Mouse (Mus musculus) A20 (cell line): Measurements from ENCODE around the gene Eif2ak4.
A peak's percentile ranks its signal among the peaks of the same experiment; 100 is the strongest.

Experiments
- DNase-seq: peaks from one replicate; pipeline ENCODE4 v3.0.0-alpha.2; 2011; ENCODE audit warnings: low read depth, low spot score

Eif2ak4 gene

DNA sequence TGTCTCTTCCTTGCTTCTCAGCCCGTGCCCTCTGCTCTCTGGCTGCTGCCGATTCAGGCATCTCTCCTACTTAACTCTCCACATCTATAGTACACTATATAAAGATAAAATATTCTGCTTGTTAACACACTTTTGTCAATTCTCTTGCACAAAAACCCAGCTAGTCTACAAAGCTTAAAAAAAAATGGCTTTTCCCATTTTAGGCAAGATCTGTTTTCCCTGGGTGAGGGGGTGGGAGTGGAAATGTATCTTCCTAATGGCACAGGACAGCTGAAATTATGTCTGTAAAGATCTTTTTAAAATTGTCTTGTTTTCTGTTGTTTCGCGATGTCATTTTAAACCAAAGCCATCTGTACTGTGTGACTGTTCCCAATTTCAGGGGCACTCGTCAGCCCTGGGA lies 75.1 kb downstream of the Eif2ak4 start:
- DNase-seq = no peak

- no peak for DNase-seq
Observed at GRCm38 (mm10) chr2:118464450-118464849, 76.0 kb downstream of the Eif2ak4 start.

DNA sequence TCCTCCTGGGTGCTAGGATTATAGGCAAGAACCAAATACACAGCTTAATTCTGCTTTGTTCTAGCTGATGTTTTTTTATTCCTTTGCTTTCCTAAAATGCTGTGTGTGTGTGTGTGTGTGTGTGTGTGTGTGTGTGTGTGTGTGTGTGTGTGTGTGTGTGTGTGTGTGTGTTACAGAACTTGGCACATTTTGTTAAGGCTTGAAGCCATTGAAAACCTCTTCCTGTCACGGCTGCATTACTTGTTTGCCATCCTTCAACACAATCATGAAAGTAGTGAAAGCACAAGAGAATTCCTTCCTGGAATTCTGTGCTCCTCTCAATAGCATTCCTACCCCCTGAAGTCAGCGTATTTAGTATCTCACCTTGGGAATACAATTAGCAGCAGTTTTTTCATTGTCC lies 77.5 kb downstream of the Eif2ak4 start:
- no peak for DNase-seq

DNA sequence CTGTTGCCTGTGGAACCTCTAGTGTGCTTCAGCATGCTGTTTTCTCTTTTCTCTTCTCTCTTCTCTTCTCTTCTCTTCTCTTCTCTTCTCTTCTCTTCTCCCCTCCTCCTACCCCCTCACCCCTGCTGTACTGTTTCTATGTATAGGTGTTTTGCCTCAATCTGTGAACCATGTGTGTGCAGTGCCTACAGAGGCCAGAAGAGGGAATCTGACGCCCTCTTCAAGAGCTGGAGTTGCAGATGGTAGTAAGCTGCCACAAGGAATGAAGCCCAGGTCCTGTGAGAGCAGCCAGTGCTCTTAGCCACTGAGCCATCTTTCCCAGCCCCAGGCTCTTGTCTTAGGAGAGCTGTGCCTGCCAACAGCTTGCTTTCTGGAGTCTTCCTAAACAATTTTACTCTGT lies 78.2 kb downstream of the Eif2ak4 start:
- DNase-seq = peak; percentile 37

DNA sequence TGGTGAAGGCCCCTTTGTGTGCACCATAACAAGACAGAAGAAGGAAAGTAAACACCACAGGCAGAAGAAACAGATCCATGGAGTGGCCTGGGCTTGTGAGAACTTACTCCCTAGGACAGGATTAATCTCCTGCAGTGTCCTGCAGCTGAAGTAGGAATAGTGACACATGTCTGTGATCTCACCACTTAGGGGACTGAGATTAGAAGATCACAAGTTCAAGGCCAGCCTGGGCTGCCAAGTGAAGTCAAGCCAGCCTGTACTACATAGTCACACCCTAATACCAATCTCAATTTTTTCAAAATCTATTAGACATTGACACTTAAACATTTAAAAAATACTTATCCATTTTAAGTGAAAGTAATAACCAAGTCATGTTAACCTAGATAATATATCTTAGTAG lies 79.9 kb downstream of the Eif2ak4 start:
- no peak for DNase-seq

DNA sequence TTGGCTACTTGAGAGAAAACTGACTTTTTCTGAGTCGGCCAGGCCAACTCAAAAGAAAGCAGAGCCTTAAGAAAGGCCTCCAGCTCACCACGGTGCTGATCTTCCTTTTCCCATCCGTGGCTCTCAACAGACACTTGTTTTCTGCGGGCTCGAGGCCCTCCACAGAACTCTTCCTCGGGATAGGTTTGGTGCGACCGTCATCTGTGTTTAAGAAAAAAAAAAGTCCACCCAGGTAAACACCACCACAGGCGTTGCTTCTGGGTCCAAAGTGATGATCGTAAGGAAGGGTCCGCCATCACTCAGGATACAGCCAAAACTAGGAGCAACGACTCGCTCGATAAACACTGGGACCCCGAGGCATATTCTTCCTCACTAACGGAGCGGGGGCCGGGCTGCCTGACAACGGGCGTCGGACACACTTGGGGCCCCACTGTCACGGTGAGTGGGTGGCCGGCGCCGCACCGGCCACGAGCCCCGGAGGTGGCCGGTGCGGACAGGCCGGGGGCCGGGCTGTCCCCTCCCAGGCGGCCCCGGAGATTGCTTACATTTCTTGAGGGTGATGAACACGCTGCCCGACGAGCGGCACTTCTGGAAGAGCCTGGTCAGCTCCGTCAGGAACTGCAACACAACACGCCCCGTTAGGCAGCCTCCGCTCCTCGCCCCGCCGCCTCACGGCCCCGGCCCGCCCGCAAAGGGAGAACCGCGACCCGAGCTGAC lies 90.6 kb downstream of the Eif2ak4 start:
- peak; percentile 41 for DNase-seq

- DNase-seq = peak; percentile 95
Observed at GRCm38 (mm10) chr2:118479550-118479909, 91.1 kb downstream of the Eif2ak4 start, which contains the start of gene Srp14. TSS of gene Srp14 (minus strand) at chr2:118479711.

GRCm38 (mm10) chr2:118480886-118481285 lies 92.5 kb downstream of the Eif2ak4 start:
- no peak for DNase-seq

GRCm38 (mm10) chr2:118483032-118483431 lies 94.6 kb downstream of the Eif2ak4 start:
- DNase-seq = no peak

GRCm38 (mm10) chr2:118484386-118484898 lies 96.0 kb downstream of the Eif2ak4 start:
- DNase-seq = no peak

DNA sequence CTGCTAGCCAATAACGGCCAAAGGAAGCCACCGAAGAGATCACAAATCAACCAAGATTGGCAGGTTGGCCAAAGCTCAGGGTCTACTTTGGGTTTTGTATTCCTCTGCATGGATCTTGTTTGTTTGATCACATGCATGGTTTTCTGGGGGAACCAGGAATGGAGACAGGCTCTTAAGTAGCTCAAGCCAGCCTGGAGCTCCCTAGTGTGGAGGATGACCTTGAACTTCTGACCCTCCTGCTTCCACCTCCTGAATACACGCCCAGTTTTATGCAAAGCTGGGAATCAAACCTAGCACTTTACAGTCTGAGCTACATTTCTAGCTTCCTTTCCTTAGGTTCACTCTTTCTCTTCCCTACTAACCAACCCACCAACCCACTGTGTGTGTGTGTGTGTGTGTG lies 97.0 kb downstream of the Eif2ak4 start:
- DNase-seq = no peak

- peak; percentile 83 for DNase-seq
Observed at GRCm38 (mm10) chr2:118486933-118487332, 98.5 kb downstream of the Eif2ak4 start.

DNA sequence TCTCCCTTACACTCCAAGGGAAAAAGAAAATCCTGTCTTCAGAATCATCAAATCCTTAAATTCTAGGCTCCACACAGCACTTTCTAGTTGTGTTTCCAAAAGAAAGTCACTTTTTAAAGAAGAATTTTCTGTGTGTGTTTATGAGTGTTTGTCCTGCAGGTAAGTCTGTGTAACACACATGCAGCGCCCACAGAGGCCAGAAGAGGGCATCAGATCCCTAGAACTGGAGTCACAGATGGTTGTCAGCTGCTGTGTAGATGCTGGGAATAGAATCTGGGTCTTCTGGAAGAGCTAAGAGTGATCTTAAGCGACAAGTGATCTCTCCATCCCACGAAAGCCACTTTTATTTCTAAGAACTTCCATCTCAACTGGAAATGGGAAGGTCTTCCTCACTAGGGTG lies 99.4 kb downstream of the Eif2ak4 start:
- DNase-seq = peak; percentile 71

GRCm38 (mm10) chr2:118490241-118491091 lies 102.0 kb downstream of the Eif2ak4 start:
- DNase-seq = no peak

GRCm38 (mm10) chr2:118491281-118491731 lies 102.9 kb downstream of the Eif2ak4 start:
- peak; percentile 82 for DNase-seq

DNA sequence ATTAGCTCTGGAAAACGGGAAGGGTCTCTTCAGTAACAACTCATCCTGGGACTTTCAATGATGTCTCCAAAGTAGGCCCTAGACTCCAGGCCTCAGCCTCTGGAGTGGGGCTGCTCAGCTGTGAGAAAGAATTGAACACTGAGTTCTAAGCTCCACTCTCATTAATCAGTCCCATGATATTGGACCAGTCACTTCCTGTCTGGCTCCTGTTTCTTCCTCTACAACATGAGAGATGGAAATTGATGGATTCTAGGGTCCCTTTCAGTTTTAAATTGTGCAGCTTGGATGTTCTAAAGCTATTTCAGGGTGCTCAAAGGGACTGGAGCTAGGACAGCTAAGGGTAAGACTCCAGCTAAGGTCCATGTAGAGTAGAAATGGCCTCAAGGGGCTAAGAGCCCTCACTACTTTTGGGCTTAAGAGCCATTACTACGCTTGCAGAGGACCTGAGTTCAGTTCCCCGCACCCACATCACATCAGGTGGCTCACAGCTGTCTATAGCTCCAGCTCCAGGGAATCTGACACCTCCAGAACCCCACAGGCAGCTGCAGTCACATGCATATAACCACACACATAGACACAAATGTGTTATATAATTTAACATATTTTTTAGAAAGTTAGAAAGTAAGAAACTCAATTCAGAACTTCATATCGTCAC lies 103.5 kb downstream of the Eif2ak4 start:
- DNase-seq = no peak

- DNase-seq = peak; percentile 47
Observed at GRCm38 (mm10) chr2:118495024-118495423, 106.6 kb downstream of the Eif2ak4 start.

- no peak for DNase-seq
Observed at GRCm38 (mm10) chr2:118497890-118498289, 109.5 kb downstream of the Eif2ak4 start.

GRCm38 (mm10) chr2:118498476-118498875 lies 110.1 kb downstream of the Eif2ak4 start:
- no peak for DNase-seq

DNA sequence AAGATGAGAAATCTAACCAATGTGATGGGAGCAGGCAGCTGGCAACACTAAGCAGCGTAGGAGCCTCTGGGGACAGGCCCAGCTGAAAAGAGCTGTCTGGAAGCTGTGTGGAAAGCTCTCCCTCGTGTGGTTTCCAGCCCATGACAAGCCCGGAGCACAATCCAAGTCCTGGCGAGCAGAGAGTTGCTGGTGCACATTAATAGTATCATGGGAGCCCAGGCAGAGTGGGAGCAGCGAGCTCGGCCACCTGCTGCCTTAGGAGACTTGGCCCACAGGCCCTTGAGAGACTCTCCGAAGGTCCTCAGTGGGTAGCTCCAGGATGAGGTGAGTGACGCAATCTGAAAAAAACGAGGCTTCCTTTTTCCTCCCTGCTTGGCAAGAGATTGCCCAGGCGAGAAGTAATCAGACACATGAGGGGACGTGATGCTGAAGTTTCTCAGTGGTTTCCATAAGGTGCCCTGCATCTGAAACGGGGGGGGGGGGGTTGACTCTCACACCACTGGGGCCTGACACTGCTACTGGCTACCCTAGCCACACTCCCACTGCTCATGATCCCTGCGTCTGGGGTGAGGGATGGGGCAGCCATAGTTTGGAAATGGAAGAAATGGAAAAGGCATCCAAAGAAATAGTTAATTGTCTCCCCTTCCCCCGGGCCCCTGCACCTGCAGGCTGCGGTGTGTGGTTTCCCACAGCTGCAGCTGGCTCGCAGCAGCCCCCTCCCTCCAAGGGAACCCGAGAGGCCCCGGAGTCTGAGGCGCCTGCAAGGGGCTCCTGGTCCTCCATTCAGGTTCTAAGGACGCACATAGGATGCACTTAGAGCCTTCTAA lies 110.9 kb downstream of the Eif2ak4 start:
- peak; percentile 61 for DNase-seq

DNA sequence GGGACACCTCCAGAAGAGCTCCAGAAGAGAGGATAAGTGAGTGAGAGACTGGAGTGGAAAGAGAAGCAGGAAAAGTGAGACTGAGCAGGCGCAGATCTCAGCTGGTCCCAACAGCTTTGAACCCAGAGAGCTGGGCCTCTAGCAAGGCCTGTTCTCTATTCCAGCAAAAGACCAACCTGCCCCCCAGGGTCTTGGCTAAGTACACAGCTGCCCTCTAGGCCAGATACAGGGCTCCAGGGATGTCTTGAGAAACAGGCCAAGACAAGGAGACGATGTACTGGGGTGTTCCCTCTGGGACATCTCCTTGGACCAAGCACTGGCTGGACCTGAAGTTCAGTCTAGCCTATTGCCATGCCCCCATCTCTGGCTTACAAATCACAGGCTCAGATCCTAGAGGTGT lies 111.8 kb downstream of the Eif2ak4 start:
- no peak for DNase-seq
